Mouse (Mus musculus) limb, embryonic 12.5 days (tissue): ENCODE measurements around the gene Hcn1. TPM values are rescaled to one million over a fixed set of nuclear protein-coding genes. Genes with fewer than 3 reads are reported as not detected.

ENCODE experiments used
- ATAC-seq: fragments of 200-750 bp; cut with Nextera tagmentation; 2 replicates; pipeline ENCODE4 v1.8.0; 2017; ENCODE audit warnings: low read depth, moderate TSS enrichment; ENCODE audit not compliant: insufficient number of reproducible peaks, insufficient read depth, low FRiP score, low TSS enrichment
- H3K27ac ChIP-seq: fragments of 300-500 bp; sonication (generic); 2 replicates; pipeline ENCODE4 v1.5.1; 2016; ENCODE audit warnings: mild to moderate bottlenecking, moderate library complexity
- H3K27me3 ChIP-seq: fragments of 300-500 bp; sonication (generic); 2 replicates; pipeline ENCODE4 v1.6.1; 2016; ENCODE audit warnings: mild to moderate bottlenecking, moderate library complexity
- H3K36me3 ChIP-seq: fragments of 300-500 bp; sonication (generic); 2 replicates; pipeline ENCODE4 v1.6.1; 2016; ENCODE audit warnings: mild to moderate bottlenecking, moderate library complexity
- H3K4me1 ChIP-seq: fragments of 300-500 bp; sonication (generic); replicated peaks from 2 replicates; pipeline ENCODE4 v1.6.1; 2016
- H3K4me2 ChIP-seq: fragments of 300-500 bp; sonication (generic); 2 replicates; pipeline ENCODE4 v1.6.1; 2016; ENCODE audit warnings: mild to moderate bottlenecking, moderate library complexity
- H3K4me3 ChIP-seq: fragments of 300-500 bp; sonication (generic); replicated peaks from 2 replicates; pipeline ENCODE4 v1.5.1; 2016; ENCODE audit warnings: mild to moderate bottlenecking
- H3K9ac ChIP-seq: fragments of 300-500 bp; sonication (generic); replicated peaks from 2 replicates; pipeline ENCODE4 v1.6.1; 2016; ENCODE audit warnings: mild to moderate bottlenecking, moderate library complexity
- H3K9me3 ChIP-seq: fragments of 300-500 bp; sonication (generic); 2 replicates; pipeline ENCODE4 v1.6.1; 2016; ENCODE audit warnings: mild to moderate bottlenecking, moderate library complexity
- WGBS: fragments of 180-500 bp; shearing (Covaris S2); methylation state at CpG from one replicate; pipeline ENCODE4 v1.1.7; 2016; 5-methylcytosine and 5-hydroxymethylcytosine counted together
- polyA plus RNA-seq: library from polyadenylated mRNA; unstranded; fragments of >200 nt; fragmentation: Nextera tagmentation; extraction: Ambion mirVana; gene quantifications from 2 replicates; pipeline ENCODE4 v1.2.1, GENCODE M21; 2016

Hcn1 gene
- polyA plus RNA-seq, 1 experiment from 2014 or later, result 0.15 TPM

DNA sequence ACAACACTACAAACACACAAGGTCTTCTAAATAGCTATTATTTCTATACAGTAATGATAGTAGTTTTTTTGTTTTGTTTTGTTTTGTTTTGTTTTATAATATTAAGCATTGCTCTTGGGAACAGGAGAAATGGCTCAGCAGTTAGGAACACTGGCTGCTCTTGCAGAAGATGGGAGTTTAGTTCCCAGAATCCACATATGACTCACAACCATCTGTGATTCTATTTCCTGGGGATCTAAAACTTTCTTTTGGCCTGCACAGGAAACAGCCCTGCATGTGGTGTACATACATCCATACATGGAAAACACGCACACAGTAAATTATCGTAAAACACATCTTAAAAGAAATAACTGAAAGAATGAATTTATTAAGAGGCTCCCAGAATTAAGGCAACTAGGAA is 9.8 kb downstream of the Hcn1 start:
- Histone ChIP-seq H3K9ac (no peak overlapping the region), H3K4me2 (no peak overlapping the region), H3K9me3 (no peaks in the 10 kb centered on the region), H3K27ac (no peak overlapping the region), H3K4me3 (no peak overlapping the region), H3K27me3 (no peaks in the 10 kb centered on the region), H3K4me1 (no peaks in the 10 kb centered on the region), H3K36me3 (no peaks in the 10 kb centered on the region)
- ATAC-seq, result no peak
- 82% methylated on average over 2 of the region's 2 CpGs for WGBS

DNA sequence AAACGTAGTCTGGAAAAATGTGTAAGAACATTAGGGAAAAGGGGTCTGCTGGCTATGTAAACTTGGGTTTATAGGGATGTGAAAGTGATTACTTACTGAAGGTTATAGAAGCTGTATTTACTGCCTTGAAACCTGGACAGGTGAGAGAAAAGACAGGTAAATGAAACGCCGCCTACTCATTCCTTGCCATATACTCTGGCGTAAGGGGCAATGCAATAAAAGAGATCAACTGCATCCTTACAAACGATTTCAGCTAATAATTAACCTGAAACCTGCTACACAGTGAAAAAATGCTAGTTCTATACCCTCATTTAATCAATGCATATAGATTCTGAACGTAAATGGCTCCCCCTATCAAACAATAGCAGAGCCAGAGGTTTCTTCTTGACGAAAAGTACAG is 17.4 kb downstream of the Hcn1 start:
- WGBS, result 89% methylated on average over 7 of the region's 7 CpGs
- ATAC-seq, result no peak
- Histone ChIP-seq H3K36me3 (no peaks in the 10 kb centered on the region), H3K9me3 (no peaks in the 10 kb centered on the region), H3K4me1 (no peaks in the 10 kb centered on the region), H3K9ac (no peak overlapping the region), H3K4me3 (no peak overlapping the region), H3K27me3 (no peaks in the 10 kb centered on the region), H3K4me2 (no peak overlapping the region), H3K27ac (no peak overlapping the region)

DNA sequence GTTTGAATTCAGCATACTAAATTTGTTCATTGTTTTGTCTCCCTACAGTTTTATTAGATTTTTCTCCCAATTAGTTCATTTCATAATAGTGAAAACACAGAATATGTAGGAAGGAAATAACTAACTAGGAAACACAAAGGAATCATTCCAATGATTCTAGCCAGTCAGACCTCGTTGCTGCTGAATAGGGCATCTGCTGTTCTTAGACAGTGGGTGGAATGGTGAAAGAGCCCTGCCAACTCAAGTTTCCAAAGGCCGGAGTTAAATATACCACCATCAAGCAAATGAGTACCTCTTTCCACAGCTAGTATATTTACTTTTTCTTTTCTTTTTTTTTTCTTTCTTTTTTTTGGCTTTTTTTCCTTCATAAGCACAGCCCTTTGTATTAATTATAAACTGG is 55.4 kb downstream of the Hcn1 start:
- Histone ChIP-seq H3K9ac (no peak overlapping the region), H3K4me2 (no peak overlapping the region), H3K9me3 (no peaks in the 10 kb centered on the region), H3K4me3 (no peak overlapping the region), H3K36me3 (no peaks in the 10 kb centered on the region), H3K27me3 (no peaks in the 10 kb centered on the region), H3K4me1 (no peaks in the 10 kb centered on the region), H3K27ac (no peak overlapping the region)
- WGBS, result 83% methylated on average over 2 of the region's 2 CpGs
- ATAC-seq, result no peak

DNA sequence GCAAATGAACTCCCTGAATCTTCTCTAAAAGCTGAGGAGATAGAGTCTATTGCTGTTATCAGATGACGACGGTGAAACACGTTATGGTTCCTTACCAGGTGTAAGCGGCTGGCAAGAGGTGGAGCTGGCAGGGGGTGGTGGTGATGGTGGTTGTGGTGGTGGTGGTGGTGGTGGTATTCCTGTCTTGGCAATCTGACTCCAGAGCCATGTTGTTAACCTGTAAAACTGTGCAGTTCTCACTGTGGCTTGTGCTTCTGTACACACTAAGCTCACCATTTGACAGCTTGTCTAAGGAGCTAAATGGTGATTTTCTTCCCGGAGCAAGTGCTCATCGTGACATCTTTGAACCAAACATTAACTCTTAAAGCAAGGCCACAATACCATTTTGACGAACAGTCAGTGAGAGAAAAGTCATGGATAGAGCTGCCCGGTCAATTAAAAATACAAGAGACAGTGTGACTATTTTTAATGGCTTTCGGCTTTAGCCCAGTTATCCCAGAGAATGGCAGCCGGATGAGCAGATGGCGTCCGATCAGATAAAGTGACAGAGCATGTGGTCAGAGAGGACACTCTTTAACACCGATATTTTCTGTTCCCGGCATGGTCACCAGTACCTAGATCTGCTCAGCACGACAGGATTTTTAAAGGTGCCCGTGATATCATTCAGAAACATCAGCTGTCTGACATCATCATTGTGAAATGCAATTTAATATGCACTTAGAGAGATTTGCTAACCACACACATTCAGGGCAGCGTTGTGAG is 56.5 kb downstream of the Hcn1 start:
- H3K9me3 ChIP-seq, result no peaks in the 10 kb centered on the region
- H3K4me3 ChIP-seq, result no peak overlapping the region
- no peaks in the 10 kb centered on the region for H3K4me1 ChIP-seq
- 90% methylated on average over 17 of the region's 17 CpGs for WGBS
- no peaks in the 10 kb centered on the region for H3K27me3 ChIP-seq
- H3K4me2 ChIP-seq, result no peak overlapping the region
- no peaks in the 10 kb centered on the region for H3K36me3 ChIP-seq
- no peak overlapping the region for H3K9ac ChIP-seq
- H3K27ac ChIP-seq, result no peak overlapping the region
- no peak for ATAC-seq

DNA sequence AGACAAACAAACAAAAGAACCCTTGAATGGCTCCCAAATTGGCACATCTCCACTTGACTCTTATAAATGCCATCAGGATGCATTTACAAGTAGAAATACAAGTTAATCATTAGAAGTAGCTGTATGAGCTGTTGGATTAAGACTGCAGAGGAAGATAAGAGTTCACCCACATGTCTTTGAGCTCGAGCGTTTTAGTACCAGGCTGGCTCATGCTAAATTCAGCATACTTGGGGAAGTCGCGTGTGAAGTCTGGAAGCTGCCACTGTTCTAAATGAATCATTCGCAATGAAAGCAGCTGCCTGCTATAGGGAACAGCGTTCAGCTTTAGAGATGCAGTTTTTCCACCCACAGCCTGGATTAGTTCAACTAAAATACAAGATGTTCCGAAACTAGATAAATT is 57.4 kb downstream of the Hcn1 start:
- WGBS, result 81% methylated on average over 7 of the region's 7 CpGs
- Histone ChIP-seq H3K27ac (no peak overlapping the region), H3K9ac (no peak overlapping the region)

DNA sequence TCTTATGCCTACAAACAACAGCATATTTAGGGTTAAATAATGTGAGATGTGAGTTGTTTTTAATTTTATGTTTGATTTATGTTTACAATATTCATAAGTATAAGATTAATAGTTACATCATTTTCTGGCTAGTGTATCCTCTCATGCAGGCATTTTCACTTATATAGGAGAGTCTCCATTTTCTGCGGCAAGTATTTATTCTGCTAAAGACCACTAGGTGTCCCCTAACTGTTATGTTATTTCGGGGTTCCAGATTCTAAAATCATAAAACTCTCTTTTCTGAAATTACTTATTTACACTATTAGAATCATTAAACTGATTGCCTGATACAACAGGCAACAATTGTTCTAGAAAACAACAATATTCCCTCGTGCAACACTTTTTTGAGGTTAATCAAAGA is 60.5 kb downstream of the Hcn1 start:
- no peaks in the 10 kb centered on the region for H3K9me3 ChIP-seq
- no peaks in the 10 kb centered on the region for H3K4me1 ChIP-seq
- no peak overlapping the region for H3K27ac ChIP-seq
- WGBS, result 73% methylated on average over 3 of the region's 3 CpGs
- no peaks in the 10 kb centered on the region for H3K36me3 ChIP-seq
- no peaks in the 10 kb centered on the region for H3K27me3 ChIP-seq
- H3K4me2 ChIP-seq, result no peak overlapping the region
- no peak overlapping the region for H3K9ac ChIP-seq
- H3K4me3 ChIP-seq, result no peak overlapping the region
- ATAC-seq, result no peak

More for the DNA sequence above, 57.4 kb downstream of the Hcn1 start:
- no peaks in the 10 kb centered on the region for H3K27me3 ChIP-seq
- no peak overlapping the region for H3K4me3 ChIP-seq
- no peaks in the 10 kb centered on the region for H3K9me3 ChIP-seq
- no peak for ATAC-seq
- H3K4me2 ChIP-seq, result no peak overlapping the region
- no peaks in the 10 kb centered on the region for H3K36me3 ChIP-seq
- H3K4me1 ChIP-seq, result no peaks in the 10 kb centered on the region

DNA sequence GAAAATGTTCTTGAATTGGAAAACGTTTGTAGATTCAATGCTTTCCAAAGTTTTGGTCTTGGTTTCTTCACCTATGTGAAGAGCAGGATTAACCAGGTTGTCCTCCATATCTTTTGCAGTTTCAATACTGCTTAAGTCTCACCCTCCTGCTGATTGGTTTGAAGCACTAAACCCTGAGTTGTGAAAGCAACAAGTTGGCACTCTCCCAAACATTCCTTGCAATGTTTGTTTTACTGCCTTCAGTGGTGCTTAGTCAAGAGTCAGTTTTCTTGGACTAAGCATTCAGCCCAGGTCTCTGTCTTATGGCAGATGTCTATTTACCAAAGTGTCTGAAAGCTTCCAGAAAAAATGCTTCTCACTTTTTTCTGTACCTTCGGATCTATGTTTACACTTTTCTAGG is 67.2 kb downstream of the Hcn1 start:
- Histone ChIP-seq H3K9ac (no peak overlapping the region), H3K9me3 (no peaks in the 10 kb centered on the region), H3K4me1 (no peaks in the 10 kb centered on the region), H3K4me3 (no peak overlapping the region), H3K36me3 (no peaks in the 10 kb centered on the region), H3K4me2 (no peak overlapping the region), H3K27me3 (no peaks in the 10 kb centered on the region), H3K27ac (no peak overlapping the region)
- 68% methylated on average over 2 of the region's 2 CpGs for WGBS
- no peak for ATAC-seq

DNA sequence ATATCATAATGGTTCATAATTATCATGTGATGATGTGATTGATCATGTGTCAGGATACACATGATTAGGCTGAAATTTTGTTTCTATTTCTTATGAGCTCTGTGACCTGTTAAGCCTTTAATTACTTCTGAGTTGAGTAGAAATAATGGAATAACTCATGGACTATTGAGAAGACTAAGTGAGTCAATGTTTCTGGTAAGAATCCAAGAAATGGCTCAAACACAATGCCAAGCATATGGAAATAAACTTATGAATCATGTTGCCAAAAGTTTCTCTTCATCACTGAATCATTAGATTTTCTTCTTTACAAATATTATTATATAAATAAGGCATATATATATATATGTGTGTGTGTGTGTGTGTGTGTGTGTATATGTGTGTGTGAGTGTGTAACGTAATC is 69.7 kb downstream of the Hcn1 start:
- no peak overlapping the region for H3K4me2 ChIP-seq
- no peaks in the 10 kb centered on the region for H3K4me1 ChIP-seq
- WGBS, result 75% methylated on average over 1 of the region's 1 CpGs
- H3K27me3 ChIP-seq, result no peaks in the 10 kb centered on the region
- no peak for ATAC-seq
- H3K9me3 ChIP-seq, result no peaks in the 10 kb centered on the region
- H3K9ac ChIP-seq, result no peak overlapping the region
- H3K36me3 ChIP-seq, result no peaks in the 10 kb centered on the region
- no peak overlapping the region for H3K4me3 ChIP-seq
- H3K27ac ChIP-seq, result no peak overlapping the region

DNA sequence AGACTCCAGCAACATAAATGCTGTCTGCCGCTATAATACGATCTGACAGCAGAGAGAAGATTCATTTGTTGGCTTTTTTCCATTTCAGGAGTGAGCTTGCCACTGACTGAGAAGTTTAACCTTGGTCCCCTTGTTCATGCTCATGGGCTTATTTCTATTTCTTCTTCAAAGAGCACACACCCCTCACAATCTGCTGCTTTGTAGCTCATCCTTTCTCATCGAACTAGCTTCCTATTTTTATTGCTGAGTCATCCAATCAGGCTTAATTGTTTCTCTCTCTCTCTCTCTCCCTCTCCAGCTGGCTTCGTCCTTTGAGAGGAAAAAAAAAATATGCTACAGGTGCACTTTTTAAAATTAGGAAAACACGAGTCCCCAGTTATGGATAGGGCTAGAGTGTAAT is 74.3 kb downstream of the Hcn1 start:
- H3K36me3 ChIP-seq, result no peaks in the 10 kb centered on the region
- H3K4me1 ChIP-seq, result no peaks in the 10 kb centered on the region
- H3K9ac ChIP-seq, result no peak overlapping the region
- no peak overlapping the region for H3K4me3 ChIP-seq
- no peak overlapping the region for H3K4me2 ChIP-seq
- no peak overlapping the region for H3K27ac ChIP-seq
- H3K9me3 ChIP-seq, result no peaks in the 10 kb centered on the region
- no peak for ATAC-seq
- H3K27me3 ChIP-seq, result no peaks in the 10 kb centered on the region
- WGBS, result 77% methylated on average over 5 of the region's 5 CpGs

DNA sequence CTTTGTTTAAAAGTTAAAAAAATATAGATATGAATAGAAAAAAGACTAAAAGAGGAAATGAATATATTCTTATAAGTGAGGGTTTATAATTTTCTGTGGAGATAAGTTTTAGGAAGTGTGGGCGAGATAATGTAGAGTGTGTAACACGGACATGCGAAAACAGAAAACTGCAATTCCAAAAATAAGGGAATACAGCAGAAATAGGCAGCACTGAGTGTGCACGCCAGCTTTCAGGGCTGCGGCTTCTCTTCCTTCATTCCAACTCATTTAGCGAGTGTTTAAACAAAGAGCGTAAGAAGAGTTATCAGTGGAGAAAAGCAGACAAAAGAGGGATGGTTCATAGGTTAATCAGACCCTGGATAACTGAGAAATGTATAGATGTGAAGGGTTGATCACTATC is 85.5 kb downstream of the Hcn1 start:
- H3K36me3 ChIP-seq, result no peaks in the 10 kb centered on the region
- H3K27ac ChIP-seq, result no peak overlapping the region
- ATAC-seq, result no peak
- H3K4me1 ChIP-seq, result no peaks in the 10 kb centered on the region
- no peak overlapping the region for H3K9ac ChIP-seq
- H3K27me3 ChIP-seq, result no peaks in the 10 kb centered on the region
- H3K4me2 ChIP-seq, result no peak overlapping the region
- H3K4me3 ChIP-seq, result no peak overlapping the region
- no peaks in the 10 kb centered on the region for H3K9me3 ChIP-seq
- WGBS, result 94% methylated on average over 7 of the region's 7 CpGs

DNA sequence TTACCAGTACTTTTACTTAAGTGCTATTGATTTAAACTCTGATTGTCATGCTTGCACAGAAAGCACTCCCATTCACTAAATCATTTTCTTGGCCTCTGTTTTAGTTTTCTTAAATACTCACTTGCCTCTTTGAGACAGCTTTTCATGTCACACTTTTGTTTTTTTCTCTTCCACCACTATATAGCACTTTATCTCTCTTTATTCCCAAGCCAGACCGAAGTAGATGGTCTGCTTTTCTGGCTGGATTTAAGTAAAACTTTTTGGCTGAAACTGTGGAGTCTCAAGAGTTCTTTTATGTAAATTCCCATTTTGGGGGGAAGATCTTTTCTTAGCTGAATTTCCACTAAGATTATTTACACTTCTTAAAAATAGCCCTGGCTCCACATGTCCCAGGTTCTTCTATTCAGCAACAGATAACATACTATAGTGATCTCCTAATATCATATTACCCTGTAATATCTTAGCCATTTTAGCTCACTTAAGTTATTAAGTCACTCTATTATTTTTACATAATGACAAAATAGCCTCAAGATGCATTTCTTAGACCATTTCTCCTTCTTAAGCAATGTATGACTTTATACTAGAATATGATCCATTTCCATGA is 92.7 kb downstream of the Hcn1 start:
- ATAC-seq, result no peak
- no peak overlapping the region for H3K27ac ChIP-seq
- H3K4me2 ChIP-seq, result no peak overlapping the region
- no peak overlapping the region for H3K4me3 ChIP-seq
- H3K4me1 ChIP-seq, result no peaks in the 10 kb centered on the region
- no peak overlapping the region for H3K9ac ChIP-seq
- H3K9me3 ChIP-seq, result no peaks in the 10 kb centered on the region
- no peaks in the 10 kb centered on the region for H3K36me3 ChIP-seq
- 98% methylated on average over 1 of the region's 1 CpGs for WGBS
- no peaks in the 10 kb centered on the region for H3K27me3 ChIP-seq

DNA sequence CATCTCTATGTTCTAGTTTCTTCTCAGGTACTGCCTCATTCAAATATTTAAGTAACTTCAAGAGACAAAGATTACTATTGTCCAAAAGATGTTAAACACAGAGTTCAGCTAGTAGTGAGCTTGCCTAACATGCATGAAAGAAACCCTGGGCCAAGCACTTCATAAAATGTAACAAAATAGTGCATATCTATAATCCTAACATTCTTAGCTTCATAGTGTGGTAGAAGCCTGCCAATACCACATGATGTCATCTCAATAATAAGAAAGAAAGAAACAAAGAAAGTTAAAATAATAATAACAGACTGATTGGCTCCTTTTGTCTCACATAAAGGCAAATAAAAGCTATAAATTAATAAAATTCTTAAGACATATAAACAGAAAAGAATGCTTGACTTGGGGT is 103.5 kb downstream of the Hcn1 start:
- Histone ChIP-seq H3K9ac (no peak overlapping the region), H3K4me3 (no peak overlapping the region), H3K36me3 (no peaks in the 10 kb centered on the region), H3K4me1 (peaks cover 13% of the 10 kb centered on the region; the same call in 1 of the 2 replicates), H3K4me2 (no peak overlapping the region), H3K27me3 (no peaks in the 10 kb centered on the region), H3K9me3 (peaks cover 4% of the 10 kb centered on the region; the same call in 1 of the 2 replicates), H3K27ac (no peak overlapping the region)
- ATAC-seq, result peak; percentile 69
